Mouse (Mus musculus): ENCODE measurements around the gene Ddx49. TPM values are rescaled to one million over a fixed set of nuclear protein-coding genes. Genes with fewer than 3 reads are reported as not detected.

The Ddx49 gene
- total RNA-seq, 4 experiments from 2014 or later = 74.5 to 93.4 (median 86.3) TPM

GRCm38 (mm10) chr8:70259043-70259442 lies 43.2 kb downstream of the Ddx49 start:
- DNase-seq = no peak

GRCm38 (mm10) chr8:70258600-70258999 lies 43.7 kb downstream of the Ddx49 start:
- no peak for DNase-seq

GRCm38 (mm10) chr8:70257456-70257855 lies 44.8 kb downstream of the Ddx49 start:
- no peak for DNase-seq

GRCm38 (mm10) chr8:70254628-70255027 lies 47.7 kb downstream of the Ddx49 start:
- DNase-seq = no peak

- no peak for DNase-seq
Measured at GRCm38 (mm10) chr8:70247841-70248240, 54.4 kb downstream of the Ddx49 start.

GRCm38 (mm10) chr8:70246622-70247021 lies 55.7 kb downstream of the Ddx49 start:
- peak; percentile 57 for DNase-seq

Other genes with a start within 250 kb of the Ddx49 start
- gene Tm6sf2, start 229.6 kb downstream of the Ddx49 start, total RNA-seq (2022) = 1 to 10 TPM in 2 of 4 experiments, under 1 TPM in 2; 0.17 to 1.2 (median 0.85) TPM
- gene Hapln4, start 219.0 kb downstream of the Ddx49 start, total RNA-seq (2022) = 1 to 10 TPM in 2 of 4 experiments, under 1 TPM in 2; 0.21 to 1.9 (median 0.92) TPM
- gene Ncan, start 181.6 kb downstream of the Ddx49 start, total RNA-seq (2022) = 1 to 10 TPM in 1 of 4 experiments, under 1 TPM in 3; 0.20 to 1.5 (median 0.36) TPM
- 10 to 100 TPM; 24.5 to 26.7 (median 25.1) TPM for gene Nr2c2ap, start 171.2 kb downstream of the Ddx49 start, total RNA-seq (2022)
- gene Rfxank, start 163.3 kb downstream of the Ddx49 start, total RNA-seq (2022) = 10 to 100 TPM; 15.9 to 24.7 (median 21.9) TPM
- gene Borcs8, start 163.0 kb downstream of the Ddx49 start, total RNA-seq (2022) = 10 to 100 TPM; 49.9 to 65.3 (median 59.3) TPM
- 1 to 10 TPM in 2 of 4 experiments, under 1 TPM in 2; 0.70 to 1.4 (median 0.99) TPM for gene Mef2b, start 162.8 kb downstream of the Ddx49 start, total RNA-seq (2022)
- gene Tmem161a, start 130.1 kb downstream of the Ddx49 start, total RNA-seq (2022) = 10 to 100 TPM; 70.3 to 95.5 (median 90.6) TPM
- gene Slc25a42, start 90.2 kb downstream of the Ddx49 start, total RNA-seq (2022) = 10 to 100 TPM; 41.0 to 54.2 (median 43.1) TPM
- gene Sugp2, start 68.3 kb downstream of the Ddx49 start, total RNA-seq (2022) = 10 to 100 TPM; 34.6 to 65.6 (median 46.1) TPM
- 10 to 100 TPM; 13.3 to 19.3 (median 16.0) TPM for gene Armc6, start 68.0 kb downstream of the Ddx49 start, total RNA-seq (2022)
- gene Homer3, start 19.7 kb downstream of the Ddx49 start, total RNA-seq (2022) = 10 to 100 TPM; 18.7 to 38.9 (median 29.2) TPM
- gene Cope, start within 50 bp of the Ddx49 start, total RNA-seq (2022) = 100 to 1,000 TPM; 190 to 236 (median 226) TPM
- 1 to 10 TPM; 2.8 to 5.3 (median 4.1) TPM for gene Cers1, start 13.3 kb upstream of the Ddx49 start, total RNA-seq (2022)
- 1 to 10 TPM in 2 of 4 experiments, under 1 TPM in 2; 0.70 to 1.6 (median 1.1) TPM for gene Gdf1, start 27.3 kb upstream of the Ddx49 start, total RNA-seq (2022)
- gene Upf1, start 50.8 kb upstream of the Ddx49 start, total RNA-seq (2022) = 10 to 100 TPM; 64.2 to 82.6 (median 76.1) TPM
- gene Comp, start 71.1 kb upstream of the Ddx49 start, total RNA-seq (2022) = under 1 TPM in 3 of 4 experiments, not detected in 1; 0.17 to 0.61 (median 0.27) TPM
- gene Crtc1, start 137.1 kb upstream of the Ddx49 start, total RNA-seq (2022) = 10 to 100 TPM; 25.3 to 52.7 (median 36.5) TPM
- gene Klhl26, start 174.5 kb upstream of the Ddx49 start, total RNA-seq (2022) = 10 to 100 TPM; 27.3 to 35.8 (median 30.6) TPM
- gene Tmem59l, start 184.9 kb upstream of the Ddx49 start, total RNA-seq (2022) = 10 to 100 TPM; 27.2 to 44.6 (median 31.0) TPM
- 1 to 10 TPM in 1 of 4 experiments, under 1 TPM in 2, not detected in 1; 0.51 to 1.5 (median 0.59) TPM for gene Crlf1, start 190.7 kb upstream of the Ddx49 start, total RNA-seq (2022)
- 100 to 1,000 TPM; 126 to 165 (median 148) TPM for gene Rex1bd, start 204.3 kb upstream of the Ddx49 start, total RNA-seq (2022)
- gene Uba52, start 208.3 kb upstream of the Ddx49 start, total RNA-seq (2022) = 1,000 to 10,000 TPM; 1,217 to 1,378 (median 1,304) TPM
- 100 to 1,000 TPM; 352 to 405 (median 379) TPM for gene Fkbp8, start 225.2 kb upstream of the Ddx49 start, total RNA-seq (2022)
- gene Kxd1, start 225.5 kb upstream of the Ddx49 start, total RNA-seq (2022) = 10 to 100 TPM; 77.1 to 86.6 (median 80.3) TPM
- 10 to 100 TPM; 25.2 to 38.3 (median 30.3) TPM for gene Ell, start 237.0 kb upstream of the Ddx49 start, total RNA-seq (2022)